Mouse (Mus musculus): ENCODE results near the gene Ppp2r2c.

Gene Ppp2r2c

DNA sequence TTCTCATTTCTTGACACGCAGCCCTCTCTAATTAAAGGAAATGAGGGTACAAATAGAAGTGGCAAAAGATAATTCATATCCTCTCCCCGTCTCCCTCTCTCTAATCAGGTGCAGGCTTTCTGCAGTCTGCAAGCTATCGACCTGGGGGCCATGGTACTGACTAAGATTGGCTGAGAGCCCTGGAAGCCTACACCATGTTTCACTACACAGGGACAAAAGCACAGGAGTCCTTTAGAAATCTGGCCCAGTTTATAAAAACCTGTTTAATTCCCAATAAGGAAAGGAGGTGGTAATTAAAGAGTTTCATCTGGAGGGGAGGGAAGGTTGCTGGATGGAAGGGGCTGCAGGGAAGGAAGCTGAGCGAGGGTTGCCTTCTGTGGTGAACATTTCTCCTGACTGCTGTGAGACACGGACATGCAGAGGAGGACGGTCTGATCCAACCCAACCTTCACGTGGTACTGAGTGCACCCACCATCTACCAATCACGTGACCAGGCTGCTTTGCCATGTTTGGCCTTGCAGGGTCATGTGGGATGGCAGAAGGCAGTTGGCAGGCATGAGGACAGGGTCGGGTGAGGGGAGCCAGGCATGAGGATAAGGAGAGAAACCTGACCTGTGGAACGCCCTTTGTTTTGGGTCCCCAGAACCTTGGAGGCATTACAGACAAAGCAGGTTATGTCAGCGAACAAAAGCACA, 30.2 kb downstream of the Ppp2r2c start:
- DNase-seq (ENCODE audit: low spot score): no peak

DNA sequence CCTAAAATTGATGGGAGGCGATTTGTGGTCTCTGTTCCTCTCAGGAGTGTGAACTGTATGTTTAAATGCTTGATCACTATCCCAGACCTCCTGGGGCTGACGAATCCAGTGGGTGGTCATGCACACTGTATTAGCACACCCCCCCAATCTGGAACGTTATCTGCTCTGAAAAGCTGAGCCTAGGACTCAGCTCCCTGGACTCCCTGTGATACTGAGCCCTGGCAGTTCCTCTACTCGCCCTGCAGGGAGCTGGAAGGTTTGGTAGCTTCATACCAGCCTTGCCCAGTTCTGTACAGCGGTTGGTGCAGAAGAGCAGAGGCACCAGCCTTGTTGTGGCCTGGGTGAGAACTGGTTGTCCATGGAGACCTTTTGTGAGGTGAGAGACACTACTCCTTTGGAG, 31.1 kb downstream of the Ppp2r2c start:
- no peak for DNase-seq (ENCODE audit: low spot score)

DNA sequence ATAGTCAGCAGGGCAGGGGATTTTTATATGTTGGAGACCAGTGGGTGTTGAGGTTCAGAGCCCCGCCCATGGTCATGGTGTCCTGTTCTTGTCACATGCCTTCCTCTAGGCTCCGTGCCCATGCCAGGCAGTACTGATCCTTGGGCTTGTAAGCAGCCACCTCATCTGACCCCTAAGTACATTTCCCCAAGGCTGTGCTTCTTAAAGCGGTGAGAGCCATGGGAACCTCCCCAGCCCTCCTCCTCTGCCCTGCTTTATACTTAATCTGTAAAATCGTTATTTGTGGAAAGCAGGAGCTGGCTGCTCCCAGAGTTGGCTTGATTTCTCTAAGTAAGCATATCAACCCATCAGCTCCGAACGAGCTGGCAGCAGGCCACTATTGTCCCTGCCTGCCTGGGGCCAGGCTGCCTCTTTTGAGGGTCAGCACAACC, 31.9 kb downstream of the Ppp2r2c start:
- DNase-seq (ENCODE audit: low spot score): no peak

DNA sequence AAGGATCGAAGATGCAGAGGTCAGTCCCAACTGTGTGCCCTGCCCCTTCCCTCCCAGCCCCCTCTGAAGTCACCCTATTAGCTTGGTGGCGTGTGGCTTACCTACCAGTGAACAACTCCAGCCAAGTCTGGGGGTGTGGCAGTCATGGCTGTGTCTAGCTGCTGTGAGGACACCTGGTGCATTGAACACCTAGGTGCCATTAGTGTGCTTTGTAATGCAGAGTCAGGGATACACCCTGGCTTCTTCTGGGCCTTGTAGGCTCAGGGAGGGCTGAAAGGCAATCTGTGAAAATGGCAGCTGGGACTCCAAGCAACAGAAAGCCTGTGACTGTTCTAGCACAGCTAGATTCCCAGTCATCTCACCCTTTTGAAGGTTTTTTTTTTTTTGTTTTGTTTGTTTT, 34.5 kb downstream of the Ppp2r2c start:
- DNase-seq (ENCODE audit: low spot score): no peak

DNA sequence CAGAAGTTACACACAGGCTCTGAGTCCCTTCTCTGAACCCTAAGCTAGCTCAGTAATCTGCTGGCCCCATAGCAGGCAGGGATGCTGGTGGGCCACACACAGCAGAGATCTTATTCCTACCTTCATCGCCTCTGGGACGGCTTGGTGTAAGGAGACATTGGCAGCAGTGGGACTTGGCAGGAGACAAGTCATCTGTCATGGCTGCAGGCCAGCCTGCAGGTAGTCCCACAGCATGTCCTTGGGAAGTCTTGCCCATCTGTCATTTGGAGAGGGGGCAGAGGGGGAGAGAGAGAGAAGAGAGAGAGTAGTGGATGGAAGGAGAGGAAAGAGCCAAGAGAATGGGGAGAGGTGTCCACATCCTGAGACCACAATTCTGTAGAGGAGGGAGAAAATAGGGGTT, 35.8 kb downstream of the Ppp2r2c start:
- DNase-seq (ENCODE audit: low spot score): no peak

DNA sequence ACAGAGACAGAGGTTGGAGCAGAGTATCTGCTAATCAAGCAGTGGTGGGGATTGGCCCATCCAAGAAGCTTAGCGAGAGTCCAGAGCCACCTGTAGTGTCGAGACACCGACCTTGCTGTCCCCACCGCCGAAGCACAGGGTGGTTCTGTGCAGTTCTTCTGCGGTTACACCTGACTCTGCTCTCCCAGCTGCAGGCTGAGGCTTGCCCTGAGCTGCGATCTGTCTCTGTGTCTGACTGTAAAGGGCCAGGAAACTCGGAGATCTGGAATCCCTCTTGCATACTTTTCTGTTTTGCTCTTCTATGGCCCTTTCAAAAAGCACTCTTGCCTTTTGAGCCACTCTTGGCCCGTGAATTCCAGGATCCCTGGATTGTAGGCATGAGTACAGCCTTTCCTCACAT, 36.4 kb downstream of the Ppp2r2c start:
- no peak for DNase-seq (ENCODE audit: low spot score)

DNA sequence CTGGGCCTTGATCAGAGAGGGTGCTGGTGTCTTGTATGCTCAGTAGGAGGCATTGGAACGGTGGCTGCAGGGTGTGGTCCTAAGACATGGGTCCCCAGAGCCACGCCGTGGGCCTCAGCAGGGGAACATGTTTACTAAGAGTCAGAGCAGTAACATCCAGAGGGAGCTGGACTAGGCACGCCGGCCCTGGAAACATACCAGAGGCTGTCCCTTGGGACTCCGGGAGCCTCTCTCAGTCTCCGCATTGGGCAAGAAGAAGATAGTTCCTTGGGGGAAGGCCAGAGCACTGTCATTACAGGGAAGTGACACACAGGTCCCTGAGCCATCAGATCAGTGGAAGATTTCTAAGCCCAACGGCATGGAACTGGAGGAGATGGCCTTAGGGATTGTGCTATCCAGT, 36.9 kb downstream of the Ppp2r2c start:
- no peak for DNase-seq (ENCODE audit: low spot score)

DNA sequence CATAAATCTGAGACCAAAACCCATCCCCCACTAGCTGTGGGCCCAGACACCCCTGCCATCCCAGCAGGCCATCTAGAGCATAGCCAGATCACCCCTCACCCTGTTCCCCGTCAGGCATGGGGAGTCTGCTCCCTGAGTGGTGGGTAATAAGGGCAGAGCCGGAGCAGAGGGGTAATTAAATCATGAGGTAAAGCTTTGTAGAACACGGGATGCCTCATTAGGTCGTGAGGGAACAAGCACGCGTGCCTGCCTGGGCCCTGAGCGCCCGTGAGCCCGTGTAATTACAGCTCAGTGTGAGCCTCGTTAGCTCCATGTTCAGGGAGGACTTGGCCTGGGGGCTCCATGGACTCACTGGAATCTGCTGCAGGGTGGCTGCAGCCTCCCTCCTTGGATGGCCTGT, 39.4 kb downstream of the Ppp2r2c start:
- no peak for DNase-seq (ENCODE audit: low spot score)

DNA sequence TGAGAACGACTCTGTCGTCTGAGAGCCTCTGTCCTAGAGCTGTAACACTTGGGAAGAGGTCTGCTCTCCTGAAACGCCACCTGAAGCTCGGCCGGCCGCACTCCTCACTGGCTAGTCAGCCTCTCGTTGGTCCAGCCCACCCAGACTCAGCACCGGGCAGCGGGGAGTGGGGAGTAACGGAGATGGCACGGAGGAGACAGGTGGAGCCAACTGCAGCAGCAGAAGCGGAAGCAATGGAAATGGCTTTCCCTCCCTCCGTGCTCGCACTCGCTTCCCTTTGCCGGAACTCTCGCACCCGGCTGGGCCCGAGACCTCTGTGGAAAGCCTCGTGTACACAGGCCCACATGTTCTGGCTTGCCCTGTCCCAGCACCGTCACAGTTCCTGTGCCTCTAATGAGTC, 41.2 kb downstream of the Ppp2r2c start:
- DNase-seq (ENCODE audit: low spot score): no peak

DNA sequence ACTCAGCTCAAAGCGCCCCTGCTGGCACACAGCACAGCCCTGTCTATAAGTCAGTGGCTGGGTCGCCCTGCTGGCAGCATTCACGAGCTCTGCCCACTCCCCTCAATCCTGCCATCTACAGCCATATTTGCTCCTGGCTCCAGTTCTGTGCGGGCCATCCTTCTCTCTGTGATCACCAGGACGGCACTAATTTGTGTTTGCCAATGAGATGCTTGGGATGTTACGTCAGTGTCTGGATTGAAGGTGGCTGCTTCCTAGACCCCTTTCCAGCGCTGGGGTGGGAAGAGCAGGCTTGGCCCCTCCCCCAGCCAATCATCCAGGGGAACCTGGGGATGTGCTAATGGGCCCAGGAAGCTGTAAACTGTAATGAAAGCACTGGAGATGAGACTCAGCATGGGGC, 42.7 kb downstream of the Ppp2r2c start:
- DNase-seq (ENCODE audit: low spot score): no peak

DNA sequence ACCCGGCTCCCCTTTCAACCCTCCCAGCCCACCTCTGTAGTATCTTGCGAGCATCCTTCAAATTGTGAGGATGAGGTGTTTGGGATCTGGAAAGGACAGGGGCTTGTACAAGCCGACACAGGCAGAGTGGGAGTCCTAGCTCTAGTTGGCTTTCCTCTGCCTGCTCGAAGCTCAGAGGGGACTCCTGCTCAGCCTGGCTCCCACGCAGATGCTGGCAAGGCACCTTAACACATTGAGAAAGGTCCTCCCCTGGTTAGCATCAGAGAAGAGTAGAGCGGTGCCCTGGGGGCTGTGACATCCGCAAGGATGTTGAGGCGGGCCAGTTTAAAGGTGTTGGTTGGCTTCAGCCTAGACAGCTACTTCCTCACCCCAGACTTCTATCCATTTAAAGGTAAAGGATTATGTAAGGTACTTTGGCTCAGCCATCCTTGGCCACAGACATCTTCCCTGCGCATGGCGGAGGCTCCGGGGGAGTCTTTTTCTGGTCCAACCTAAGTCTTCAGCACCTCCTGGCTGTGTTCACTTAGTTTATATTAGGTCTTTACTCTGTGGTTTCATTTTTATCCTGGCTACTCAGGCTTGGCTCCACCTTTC, 43.5 kb downstream of the Ppp2r2c start:
- DNase-seq (ENCODE audit: low spot score): no peak

DNA sequence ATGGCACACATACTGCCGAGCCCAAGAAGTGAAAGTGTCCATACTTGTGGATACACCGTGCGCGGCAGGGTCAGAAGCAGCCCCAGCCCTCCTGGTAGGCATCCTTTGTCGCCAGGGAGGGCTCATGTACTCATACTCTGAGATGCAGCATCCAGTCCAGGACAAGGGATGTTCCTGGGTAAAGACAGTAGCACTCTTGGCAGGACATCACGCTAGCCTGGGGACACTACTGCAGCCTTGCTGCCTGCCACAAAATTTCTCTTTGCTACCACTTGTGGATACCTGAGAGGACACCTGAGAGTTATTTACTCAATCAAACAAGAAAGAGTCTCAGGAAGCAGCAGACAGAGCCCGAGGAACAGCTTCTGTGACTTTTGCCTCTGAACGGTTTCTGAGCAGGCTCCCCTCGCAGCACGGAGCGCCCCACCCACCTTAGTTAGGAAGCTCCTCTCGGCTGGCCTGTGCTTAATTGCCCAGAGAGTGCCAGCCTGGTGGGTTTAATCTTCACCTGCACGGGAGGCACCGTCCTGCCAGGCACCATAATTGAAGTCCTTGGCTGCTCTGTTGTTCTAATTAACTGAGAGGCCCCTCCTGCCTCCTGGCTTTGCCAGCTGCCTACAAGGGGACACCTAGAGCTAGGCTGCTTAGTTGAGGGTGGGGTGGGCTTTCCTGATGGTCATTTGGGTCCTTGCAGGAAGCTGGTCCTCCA, 44.4 kb downstream of the Ppp2r2c start:
- no peak for DNase-seq (ENCODE audit: low spot score)

DNA sequence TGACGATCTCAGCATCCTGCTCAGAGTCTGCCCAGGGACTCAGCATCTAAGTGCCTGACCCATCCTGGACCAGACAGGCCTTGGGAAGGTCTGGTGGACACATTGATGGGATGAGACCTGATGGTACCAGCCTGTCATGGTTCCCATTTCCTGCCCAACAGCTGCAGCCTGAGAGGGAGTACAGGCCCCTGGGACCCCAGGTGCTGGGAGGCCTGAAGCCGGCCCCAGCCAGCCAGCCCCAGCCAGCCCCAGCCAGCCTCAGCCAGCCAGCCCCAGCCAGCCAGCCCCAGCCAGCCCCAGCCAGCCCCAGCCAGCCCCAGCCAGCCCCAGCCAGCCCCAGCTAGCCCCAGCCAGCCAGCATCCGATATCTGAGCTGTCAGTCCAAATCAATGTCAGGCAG, 46.9 kb downstream of the Ppp2r2c start:
- DNase-seq (ENCODE audit: low spot score): no peak

DNA sequence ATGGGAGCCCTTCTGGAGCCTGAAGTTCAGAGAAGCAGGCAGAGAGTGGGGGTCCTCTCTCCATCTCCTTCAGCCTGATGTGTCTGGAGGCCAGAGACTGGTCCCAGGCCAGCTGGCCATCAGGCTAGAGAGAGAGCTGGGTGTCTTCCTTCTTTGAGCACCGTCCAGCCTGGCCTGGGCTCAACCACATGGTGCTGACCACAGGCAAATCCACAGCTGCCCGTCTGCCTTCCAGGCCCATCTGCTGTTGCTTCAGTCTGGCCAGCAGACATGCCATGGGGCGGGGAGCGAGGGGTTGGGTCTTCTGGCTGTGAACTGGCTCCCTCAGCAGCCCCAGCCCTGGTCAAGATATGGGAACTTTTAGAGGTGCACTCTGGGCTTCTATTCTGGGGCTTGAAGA, 48.3 kb downstream of the Ppp2r2c start:
- no peak for DNase-seq (ENCODE audit: low spot score)

DNA sequence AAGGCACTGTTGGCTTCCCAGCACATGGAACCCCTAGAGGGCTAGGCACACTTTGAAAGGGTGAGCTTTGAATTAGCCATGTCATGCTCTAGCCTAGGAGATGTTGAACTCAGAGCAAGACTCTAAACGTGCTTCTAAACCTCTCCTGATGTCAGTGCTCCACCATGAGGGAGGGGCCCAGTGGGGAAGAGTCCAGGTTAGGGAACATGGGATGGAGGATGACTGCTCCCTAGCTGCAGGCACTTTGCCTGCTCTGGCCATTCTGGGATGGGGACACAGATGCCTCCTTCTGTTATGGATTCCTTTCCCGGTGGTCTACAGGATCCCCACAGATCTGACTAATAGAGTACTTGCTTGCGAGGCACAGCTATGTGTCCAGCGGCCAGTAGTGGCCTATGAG, 48.9 kb downstream of the Ppp2r2c start:
- DNase-seq (ENCODE audit: low spot score): no peak

DNA sequence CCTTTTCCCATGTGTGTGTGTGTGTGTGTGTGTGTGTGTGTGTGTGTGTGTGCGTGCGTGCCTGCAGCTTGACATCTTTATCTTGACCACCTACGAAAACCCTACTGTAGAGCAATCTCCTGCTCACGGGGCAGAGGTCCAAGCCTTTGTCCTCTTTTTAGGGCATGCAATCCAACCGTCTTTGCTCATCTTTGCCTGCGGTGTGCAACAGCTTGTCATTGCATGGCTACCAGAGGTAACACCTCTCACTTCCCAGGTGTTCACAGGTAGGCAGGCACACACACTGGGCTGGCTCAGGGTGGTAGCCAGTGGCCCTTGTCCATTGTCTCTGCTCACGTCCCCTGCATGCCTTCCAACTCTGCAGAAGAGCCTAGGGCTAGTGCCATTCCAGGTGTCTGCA, 49.7 kb downstream of the Ppp2r2c start:
- DNase-seq (ENCODE audit: low spot score): no peak

DNA sequence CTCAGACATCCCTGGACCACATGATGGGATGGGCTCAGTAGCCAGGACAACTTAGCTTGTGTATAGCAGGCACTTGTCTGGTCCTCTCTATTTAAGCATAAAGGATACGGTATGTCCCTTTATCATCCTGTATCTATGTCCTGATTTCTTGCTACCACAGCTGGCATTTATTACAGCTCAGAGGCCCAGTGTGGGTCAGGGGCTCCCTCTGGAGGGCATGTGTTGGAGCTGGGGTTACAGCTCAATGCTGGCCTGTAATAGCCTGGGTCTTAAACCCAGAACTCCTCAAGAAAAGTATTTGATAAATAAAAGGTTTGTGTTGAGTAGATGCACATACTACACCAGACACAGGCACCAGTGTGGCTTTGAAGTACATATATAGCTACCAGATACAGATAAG, 51.8 kb downstream of the Ppp2r2c start:
- no peak for DNase-seq (ENCODE audit: low spot score)

DNA sequence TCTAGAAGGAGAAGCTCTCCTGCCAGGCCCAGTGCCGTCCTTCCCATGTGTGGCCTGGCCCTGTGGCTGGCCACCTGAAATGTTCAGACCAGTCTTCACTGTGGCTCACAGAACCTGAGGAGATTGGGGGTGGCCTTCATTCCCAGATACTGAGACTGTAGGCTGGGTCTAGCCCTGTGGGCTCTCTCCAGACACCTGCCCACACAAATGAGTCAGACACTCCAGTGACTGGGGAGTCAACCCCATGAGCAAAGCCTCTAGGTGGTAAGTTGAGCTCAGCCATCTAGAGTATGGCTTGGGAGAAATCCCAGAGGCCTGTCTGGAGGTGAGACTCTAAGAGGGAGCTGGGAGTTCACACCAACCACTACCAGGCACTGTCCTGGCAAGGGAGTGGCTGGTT, 53.6 kb downstream of the Ppp2r2c start:
- DNase-seq (ENCODE audit: low spot score): no peak

DNA sequence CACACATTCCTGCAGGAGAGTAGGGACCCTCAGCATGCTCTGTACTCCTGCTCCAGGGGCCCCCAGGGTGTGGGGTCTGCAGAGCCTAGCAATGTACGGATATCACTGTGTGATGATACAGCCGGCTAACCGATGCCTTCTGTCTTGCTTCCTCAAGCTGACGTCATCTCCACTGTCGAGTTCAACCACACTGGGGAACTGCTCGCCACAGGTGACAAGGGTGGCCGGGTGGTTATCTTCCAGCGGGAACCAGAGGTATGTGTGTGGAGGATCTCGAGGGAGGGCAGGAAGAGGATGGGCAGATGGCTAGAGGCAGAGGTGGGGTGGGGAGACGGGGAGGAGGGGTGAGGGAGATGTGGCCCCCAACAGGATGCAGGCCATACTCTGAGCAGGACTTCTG, 54.5 kb downstream of the Ppp2r2c start:
- no peak for DNase-seq (ENCODE audit: low spot score)

DNA sequence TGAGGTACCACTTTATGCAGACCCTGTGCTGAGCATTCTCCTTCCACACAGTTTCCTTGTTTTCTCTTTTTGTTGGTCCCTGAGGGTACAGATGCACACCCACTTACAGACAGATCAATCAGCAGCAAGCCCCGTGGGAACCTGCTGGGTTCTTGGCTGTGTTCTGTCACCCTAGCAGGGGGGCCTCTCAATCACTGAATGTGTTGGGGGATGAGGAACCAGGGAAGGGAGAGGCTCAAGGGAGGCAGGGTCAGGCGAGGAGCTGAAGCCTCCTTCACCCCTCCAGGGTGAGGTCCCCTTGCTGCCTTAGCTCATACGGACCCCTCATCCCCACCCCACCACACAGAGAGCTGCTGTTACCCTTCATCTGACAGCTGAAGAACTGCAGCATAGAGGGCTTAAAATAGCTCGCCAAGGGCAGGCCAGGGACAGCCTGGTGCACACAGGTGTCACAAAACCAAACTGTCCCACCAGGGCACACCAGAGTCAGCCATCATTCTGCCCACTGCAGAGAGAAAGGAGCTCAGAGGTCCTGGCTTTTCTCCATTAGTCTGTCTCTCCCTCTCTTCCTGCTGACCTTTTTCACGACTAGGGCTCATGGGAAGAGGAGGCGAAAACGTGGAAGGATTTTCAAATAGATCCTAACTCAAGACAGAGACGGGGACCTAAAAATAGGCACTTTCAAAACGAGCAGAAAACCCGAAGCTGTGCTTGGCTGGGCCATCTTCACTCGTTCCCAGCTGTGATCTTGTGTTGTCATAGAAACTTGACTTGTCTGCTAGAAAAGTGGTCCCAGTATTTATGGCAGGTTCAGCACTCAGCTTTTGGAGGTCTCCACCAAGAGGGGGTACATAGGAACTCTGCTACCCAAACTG, 55.8 kb downstream of the Ppp2r2c start:
- no peak for DNase-seq (ENCODE audit: low spot score)

DNA sequence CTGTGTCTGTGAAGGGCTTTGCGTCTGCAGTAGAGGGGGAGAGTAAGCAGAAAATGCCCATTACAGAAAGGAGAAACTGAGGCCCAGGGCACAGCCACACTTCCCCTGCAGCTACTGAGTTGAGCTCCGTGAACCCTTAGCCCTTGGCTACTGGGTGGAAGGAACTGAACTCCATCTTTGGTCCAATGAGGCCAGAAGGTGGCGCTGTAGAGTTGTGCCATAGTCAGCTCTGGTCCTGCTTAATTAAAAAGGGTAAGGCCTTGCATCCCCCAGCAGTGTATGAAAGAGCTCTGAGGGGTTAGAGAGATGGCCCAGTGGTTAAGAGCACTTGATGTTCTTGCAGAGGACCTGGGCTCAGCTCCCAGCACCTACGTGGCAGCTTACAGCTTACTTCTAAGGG, 60.4 kb downstream of the Ppp2r2c start:
- DNase-seq (ENCODE audit: low spot score): no peak

DNA sequence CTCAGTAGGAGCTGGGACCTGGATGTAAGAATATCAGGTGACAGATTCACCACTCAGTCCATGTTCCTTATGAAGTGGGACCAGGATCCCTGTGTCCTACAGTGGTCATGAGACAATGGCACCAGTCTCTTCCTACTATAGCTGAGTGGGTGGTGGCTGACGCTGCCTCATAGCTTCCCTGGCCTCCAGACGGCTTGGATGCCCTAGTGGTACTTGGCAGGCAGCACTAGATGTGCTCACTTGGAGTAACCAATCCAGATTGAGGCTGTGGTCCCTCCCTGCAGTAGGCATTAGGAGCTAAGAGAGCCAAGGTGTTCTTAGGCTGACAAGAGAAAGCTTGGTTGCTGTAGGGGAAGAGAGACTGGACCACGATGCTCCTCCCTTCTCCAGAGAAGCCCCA, 61.1 kb downstream of the Ppp2r2c start:
- no peak for DNase-seq (ENCODE audit: low spot score)

DNA sequence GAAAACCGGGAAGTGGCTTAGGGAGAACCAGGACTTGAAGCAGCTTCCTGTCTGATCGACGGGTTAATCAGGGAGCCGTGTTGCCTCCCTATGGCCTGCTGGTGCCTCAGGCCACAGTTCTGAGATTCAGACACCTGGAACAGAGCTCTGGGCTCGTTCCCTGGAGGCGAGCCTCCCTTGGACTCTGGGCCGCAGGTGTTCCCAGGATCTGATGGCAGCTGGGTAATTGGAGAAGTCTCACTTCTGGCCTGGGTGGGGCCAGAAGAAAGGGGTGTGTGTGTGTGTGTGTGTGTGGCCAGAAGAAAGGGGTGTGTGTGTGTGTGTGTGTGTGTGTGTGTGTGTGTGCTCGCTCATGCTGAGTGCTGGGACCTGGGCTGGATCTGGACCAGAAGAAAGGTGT, 65.1 kb downstream of the Ppp2r2c start:
- DNase-seq (ENCODE audit: low spot score): no peak
